Mouse (Mus musculus): ENCODE results near the gene Lmntd1. TPM values are rescaled to one million over a fixed set of nuclear protein-coding genes. Genes with fewer than 3 reads are reported as not detected.

Gene Lmntd1
- polyA plus RNA-seq, 2 experiments, result 0.79 to 0.88 TPM

DNA sequence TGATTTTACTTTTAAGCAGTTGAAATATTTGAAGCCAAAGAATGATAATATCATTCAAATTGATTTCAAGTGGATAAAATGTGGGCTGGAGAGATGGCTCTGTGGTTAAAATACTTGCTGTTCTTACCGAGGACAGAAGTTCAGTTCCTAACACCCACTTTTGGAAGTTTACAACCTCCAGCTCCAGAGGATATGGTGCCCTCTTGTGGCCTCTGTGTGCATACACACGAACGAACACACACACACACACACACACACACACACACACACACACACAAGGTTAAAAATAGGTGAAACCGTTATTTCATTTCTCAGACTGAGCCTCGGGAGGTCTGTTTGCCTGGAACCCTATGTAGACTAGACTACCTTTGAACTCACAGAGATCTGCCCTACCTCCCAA is 260.3 kb downstream of the Lmntd1 start:
- Histone ChIP-seq H3K4me2 (replicated peaks; ENCODE audit: low read depth, low read length, severe bottlenecking) (no peak overlapping the region), H3K9ac (ENCODE audit: low read depth, low read length, severe bottlenecking) (no peak overlapping the region), H3K9me3 (ENCODE audit: control insufficient read depth, low read length) (no peaks in the 10 kb centered on the region), H3K27me3 (ENCODE audit: control insufficient read depth, insufficient read depth, low read length) (no peaks in the 10 kb centered on the region), H3K4me1 (ENCODE audit: control insufficient read depth, insufficient read depth, low read length) (peaks cover 14% of the 10 kb centered on the region; the same call in 1 of the 2 replicates), H3K4me3 (replicated peaks; ENCODE audit: low read length) (no peak overlapping the region), H3K36me3 (ENCODE audit: control insufficient read depth, insufficient read depth, low read length) (no peaks in the 10 kb centered on the region), H3K27ac (replicated peaks; ENCODE audit: low read depth, low read length) (no peak overlapping the region)
- no peak for TF ChIP-seq POLR2A (IDR thresholded peaks at IDR 0.05; ENCODE audit: borderline replicate concordance, extremely low read depth, insufficient read depth, insufficient read length)
- no peak for ATAC-seq (ENCODE audit: low FRiP score, low read depth)
- no peak for DNase-seq (ENCODE audit: low spot score)
- WGBS, result 88% methylated on average over 5 of the region's 5 CpGs

DNA sequence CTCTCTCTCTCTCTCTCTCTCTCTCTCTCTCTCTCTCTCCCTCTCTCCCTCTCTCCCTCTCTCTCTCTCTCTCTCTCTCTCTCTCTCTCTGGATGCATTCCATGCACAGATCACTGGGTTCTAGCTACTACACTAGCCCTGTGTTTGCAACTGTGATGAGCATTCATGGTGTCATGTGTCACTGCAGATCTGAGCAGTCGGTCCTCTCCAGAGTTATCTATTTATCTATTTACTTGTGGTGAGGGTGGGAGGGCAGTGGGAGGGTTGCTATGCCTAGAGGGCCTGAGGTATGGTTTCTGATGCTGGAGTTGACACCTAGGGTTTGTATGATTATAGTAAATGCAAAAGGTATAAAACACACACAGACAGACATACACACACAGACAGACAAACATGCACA is 261.4 kb downstream of the Lmntd1 start:
- no peak overlapping the region for H3K4me2 ChIP-seq (replicated peaks; ENCODE audit: low read depth, low read length, severe bottlenecking)
- DNase-seq (ENCODE audit: low spot score) (no peak), ATAC-seq (ENCODE audit: low FRiP score, low read depth) (no peak)
- H3K9me3 ChIP-seq (ENCODE audit: control insufficient read depth, low read length), result no peaks in the 10 kb centered on the region
- 30% methylated on average over 1 of the region's 1 CpGs for WGBS
- H3K9ac ChIP-seq (ENCODE audit: low read depth, low read length, severe bottlenecking), result no peak overlapping the region
- no peaks in the 10 kb centered on the region for H3K36me3 ChIP-seq (ENCODE audit: control insufficient read depth, insufficient read depth, low read length)
- H3K4me3 ChIP-seq (replicated peaks; ENCODE audit: low read length), result no peak overlapping the region
- no peak for TF ChIP-seq POLR2A (IDR thresholded peaks at IDR 0.05; ENCODE audit: borderline replicate concordance, extremely low read depth, insufficient read depth, insufficient read length)
- H3K27me3 ChIP-seq (ENCODE audit: control insufficient read depth, insufficient read depth, low read length), result no peaks in the 10 kb centered on the region
- H3K27ac ChIP-seq (replicated peaks; ENCODE audit: low read depth, low read length), result no peak overlapping the region
- H3K4me1 ChIP-seq (ENCODE audit: control insufficient read depth, insufficient read depth, low read length), result peaks cover 6% of the 10 kb centered on the region; the same call in 1 of the 2 replicates

DNA sequence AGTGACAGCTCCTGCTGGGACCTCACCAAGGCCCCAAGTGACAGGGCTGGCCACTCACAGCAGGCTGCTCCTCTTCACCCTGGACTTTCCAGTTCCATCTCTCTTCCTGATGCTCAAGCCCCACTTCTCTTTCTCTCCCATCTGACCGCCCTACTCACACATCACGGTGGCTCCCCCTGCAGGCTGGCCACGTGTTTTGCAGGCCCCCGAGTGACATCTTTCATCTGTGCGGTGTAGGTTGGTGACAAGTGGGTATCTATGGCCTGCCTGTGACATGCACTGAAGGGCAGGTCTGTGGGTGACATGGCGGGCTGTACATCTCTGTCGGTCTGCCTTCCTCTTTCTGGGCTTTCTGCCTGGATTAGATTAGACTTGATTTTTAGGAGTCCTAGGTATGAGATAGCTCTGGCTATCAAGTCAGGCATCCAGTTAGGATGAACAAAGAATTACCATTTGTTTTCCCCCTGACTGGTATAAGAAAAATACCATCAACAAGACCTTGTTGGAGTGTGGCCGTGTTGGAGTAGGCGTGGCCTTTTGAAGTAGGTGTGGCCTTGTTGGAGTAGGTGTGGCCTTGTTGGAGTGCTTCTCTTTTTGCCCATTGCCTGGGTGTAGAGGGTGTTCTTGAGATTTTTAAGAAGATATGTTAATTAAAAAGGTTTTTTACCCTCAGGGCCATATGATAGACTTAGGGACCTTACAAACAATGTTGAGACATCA is 265.8 kb downstream of the Lmntd1 start:
- H3K4me3 ChIP-seq (replicated peaks; ENCODE audit: low read length), result no peak overlapping the region
- no peak overlapping the region for H3K27ac ChIP-seq (replicated peaks; ENCODE audit: low read depth, low read length)
- WGBS, result 72% methylated on average over 9 of the region's 9 CpGs
- DNase-seq (ENCODE audit: low spot score), result no peak
- no peak for TF ChIP-seq POLR2A (IDR thresholded peaks at IDR 0.05; ENCODE audit: borderline replicate concordance, extremely low read depth, insufficient read depth, insufficient read length)
- ATAC-seq (ENCODE audit: low FRiP score, low read depth), result no peak
- no peak overlapping the region for H3K4me2 ChIP-seq (replicated peaks; ENCODE audit: low read depth, low read length, severe bottlenecking)
- no peaks in the 10 kb centered on the region for H3K27me3 ChIP-seq (ENCODE audit: control insufficient read depth, insufficient read depth, low read length)
- no peaks in the 10 kb centered on the region for H3K36me3 ChIP-seq (ENCODE audit: control insufficient read depth, insufficient read depth, low read length)
- no peak overlapping the region for H3K9ac ChIP-seq (ENCODE audit: low read depth, low read length, severe bottlenecking)
- no peaks in the 10 kb centered on the region for H3K9me3 ChIP-seq (ENCODE audit: control insufficient read depth, low read length)
- H3K4me1 ChIP-seq (ENCODE audit: control insufficient read depth, insufficient read depth, low read length), result peaks cover 3% of the 10 kb centered on the region; the same call in 1 of the 2 replicates

GRCm38 (mm10) chr6:145347641-145348040 is 266.5 kb downstream of the Lmntd1 start:
- H3K27me3 ChIP-seq (ENCODE audit: control insufficient read depth, insufficient read depth, low read length), result no peaks in the 10 kb centered on the region
- whole genome bisulfite sequencing, result 71% methylated on average over 6 of the region's 6 CpGs
- no peak overlapping the region for H3K27ac ChIP-seq (replicated peaks; ENCODE audit: low read depth, low read length)
- H3K9ac ChIP-seq (ENCODE audit: low read depth, low read length, severe bottlenecking), result no peak overlapping the region
- no peak overlapping the region for H3K4me2 ChIP-seq (replicated peaks; ENCODE audit: low read depth, low read length, severe bottlenecking)
- H3K36me3 ChIP-seq (ENCODE audit: control insufficient read depth, insufficient read depth, low read length), result no peaks in the 10 kb centered on the region
- no peaks in the 10 kb centered on the region for H3K9me3 ChIP-seq (ENCODE audit: control insufficient read depth, low read length)
- DNase-seq (ENCODE audit: low spot score), result no peak
- no peak for ATAC-seq (ENCODE audit: low FRiP score, low read depth)
- TF ChIP-seq POLR2A (IDR thresholded peaks at IDR 0.05; ENCODE audit: borderline replicate concordance, extremely low read depth, insufficient read depth, insufficient read length), result no peak
- H3K4me3 ChIP-seq (replicated peaks; ENCODE audit: low read length), result no peak overlapping the region
- peaks cover 3% of the 10 kb centered on the region; the same call in 1 of the 2 replicates for H3K4me1 ChIP-seq (ENCODE audit: control insufficient read depth, insufficient read depth, low read length)

GRCm38 (mm10) chr6:145346789-145347557 is 267.1 kb downstream of the Lmntd1 start:
- Histone ChIP-seq H3K27me3 (ENCODE audit: control insufficient read depth, insufficient read depth, low read length) (no peaks in the 10 kb centered on the region), H3K9ac (ENCODE audit: low read depth, low read length, severe bottlenecking) (no peak overlapping the region), H3K4me3 (replicated peaks; ENCODE audit: low read length) (no peak overlapping the region), H3K4me1 (ENCODE audit: control insufficient read depth, insufficient read depth, low read length) (no peaks in the 10 kb centered on the region; the same call in 1 of the 2 replicates), H3K9me3 (ENCODE audit: control insufficient read depth, low read length) (no peaks in the 10 kb centered on the region), H3K27ac (replicated peaks; ENCODE audit: low read depth, low read length) (no peak overlapping the region), H3K36me3 (ENCODE audit: control insufficient read depth, insufficient read depth, low read length) (no peaks in the 10 kb centered on the region), H3K4me2 (replicated peaks; ENCODE audit: low read depth, low read length, severe bottlenecking) (no peak overlapping the region)
- WGBS, result 76% methylated on average over 10 of the region's 11 CpGs
- ATAC-seq (ENCODE audit: low FRiP score, low read depth), result no peak
- no peak for DNase-seq (ENCODE audit: low spot score)
- no peak for TF ChIP-seq POLR2A (IDR thresholded peaks at IDR 0.05; ENCODE audit: borderline replicate concordance, extremely low read depth, insufficient read depth, insufficient read length)
